Mouse (Mus musculus): Measurements from ENCODE around the gene Catsper4.

DNA sequence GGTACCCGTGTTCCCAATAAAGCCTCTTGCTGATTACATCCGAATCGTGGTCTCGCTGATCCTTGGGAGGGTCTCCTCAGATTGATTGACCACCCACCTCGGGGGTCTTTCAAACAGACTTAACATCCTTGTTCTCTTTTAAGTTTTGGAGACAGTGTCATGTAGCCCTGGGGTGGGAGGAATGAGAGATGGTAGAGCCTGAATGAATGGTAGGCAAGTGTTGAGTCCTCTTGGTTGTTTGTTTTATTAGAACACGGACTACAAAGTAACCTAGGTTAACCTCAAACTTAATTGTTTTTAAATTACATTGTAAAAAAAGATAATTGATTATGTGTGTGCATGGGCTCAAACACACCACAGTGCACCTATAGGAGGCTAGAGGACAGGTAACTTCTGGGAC lies 62.6 kb downstream of the Catsper4 start:
- TF ChIP-seq CTCF (IDR thresholded peaks at IDR 0.05; ENCODE audit: borderline replicate concordance, insufficient read depth, low read depth, low read length) = no peak
- TF ChIP-seq POLR2A (IDR thresholded peaks at IDR 0.05; ENCODE audit: borderline replicate concordance, insufficient read depth, low read length) = no peak
